Mouse (Mus musculus): ENCODE measurements around the gene 1700025B11Rik. TPM values are rescaled to one million over a fixed set of nuclear protein-coding genes. Genes with fewer than 3 reads are reported as not detected.

1700025B11Rik gene
- total RNA-seq (2014; fragmentation: Nextera tagmentation) (not detected in 2 replicates), total RNA-seq (2017) (not detected in 2 replicates), polyA plus RNA-seq (2012) (not detected in 2 replicates)

- no peaks in the 10 kb centered on the region for H3K36me3 ChIP-seq (replicated peaks)
- H3K4me3 ChIP-seq (ENCODE audit: low read depth, low read length) = no peak within 1 kb of the TSS
- no peaks in the 10 kb centered on the region for H3K4me1 ChIP-seq (ENCODE audit: insufficient read depth, low read depth, low read length)
- DNase-seq (ENCODE audit: low spot score) (no peak), ATAC-seq (ENCODE audit: extremely low read depth, insufficient number of reproducible peaks, low FRiP score, poor library complexity, severe bottlenecking) (no peak)
- no peaks in the 10 kb centered on the region for H3K9me3 ChIP-seq (replicated peaks)
- H3K27me3 ChIP-seq (ENCODE audit: insufficient read depth, low read length) = no peaks in the 10 kb centered on the region
- TF ChIP-seq POLR2AphosphoS5 (IDR thresholded peaks at IDR 0.05; ENCODE audit: insufficient replicate concordance, low read depth, low read length) (no peak), CTCF (IDR thresholded peaks at IDR 0.05; ENCODE audit: low read depth, low read length) (no peak), TAL1 (conservative IDR thresholded peaks at IDR 0.05; ENCODE audit: low read depth, low read length) (no peak), GATA2 (IDR thresholded peaks at IDR 0.05; ENCODE audit: borderline replicate concordance, low read depth, low read length) (no peak), GATA1 (IDR thresholded peaks at IDR 0.05; ENCODE audit: borderline replicate concordance, low read length) (no peak)
These were observed at the start of gene 1700025B11Rik for GRCm38 (mm10) chr15:77561792-77562191. 1700025B11Rik (minus strand) TSS chr15:77561892.

GRCm38 (mm10) chr15:77606069-77606468, 44.4 kb upstream of the 1700025B11Rik start:
- DNase-seq (ENCODE audit: low spot score) (no peak), ATAC-seq (ENCODE audit: extremely low read depth, insufficient number of reproducible peaks, low FRiP score, poor library complexity, severe bottlenecking) (no peak)
- H3K27me3 ChIP-seq (ENCODE audit: insufficient read depth, low read length) = no peaks in the 10 kb centered on the region
- no peak for TF ChIP-seq GATA2 (IDR thresholded peaks at IDR 0.05; ENCODE audit: borderline replicate concordance, low read depth, low read length)
- TF ChIP-seq POLR2AphosphoS5 (IDR thresholded peaks at IDR 0.05; ENCODE audit: insufficient replicate concordance, low read depth, low read length) = no peak
- TF ChIP-seq GATA1 (IDR thresholded peaks at IDR 0.05; ENCODE audit: borderline replicate concordance, low read length) = no peak
- TF ChIP-seq CTCF (IDR thresholded peaks at IDR 0.05; ENCODE audit: low read depth, low read length) = no peak
- TF ChIP-seq TAL1 (conservative IDR thresholded peaks at IDR 0.05; ENCODE audit: low read depth, low read length) = no peak
- H3K9me3 ChIP-seq (replicated peaks) = no peaks in the 10 kb centered on the region
- H3K36me3 ChIP-seq (replicated peaks) = no peaks in the 10 kb centered on the region
- H3K4me1 ChIP-seq (ENCODE audit: insufficient read depth, low read depth, low read length) = no peaks in the 10 kb centered on the region
- H3K4me3 ChIP-seq (ENCODE audit: low read depth, low read length) = no peak overlapping the region

- Histone ChIP-seq H3K36me3 (replicated peaks) (no peaks in the 10 kb centered on the region), H3K27me3 (ENCODE audit: insufficient read depth, low read length) (no peaks in the 10 kb centered on the region; the same call in 1 of the 2 replicates), H3K4me1 (ENCODE audit: insufficient read depth, low read depth, low read length) (no peaks in the 10 kb centered on the region), H3K4me3 (ENCODE audit: low read depth, low read length) (no peak within 1 kb of the TSS), H3K9me3 (replicated peaks) (no peaks in the 10 kb centered on the region)
- ATAC-seq (ENCODE audit: extremely low read depth, insufficient number of reproducible peaks, low FRiP score, poor library complexity, severe bottlenecking) (no peak), DNase-seq (ENCODE audit: low spot score) (no peak)
- TF ChIP-seq POLR2AphosphoS5 (IDR thresholded peaks at IDR 0.05; ENCODE audit: insufficient replicate concordance, low read depth, low read length) (no peak), GATA1 (IDR thresholded peaks at IDR 0.05; ENCODE audit: borderline replicate concordance, low read length) (no peak), CTCF (IDR thresholded peaks at IDR 0.05; ENCODE audit: low read depth, low read length) (no peak), GATA2 (IDR thresholded peaks at IDR 0.05; ENCODE audit: borderline replicate concordance, low read depth, low read length) (no peak), TAL1 (conservative IDR thresholded peaks at IDR 0.05; ENCODE audit: low read depth, low read length) (no peak)
These were observed 37.3 kb upstream of the 1700025B11Rik start, which contains the start of gene Gm36245 for GRCm38 (mm10) chr15:77598958-77599357. Gm36245 (plus strand) TSS chr15:77599258.

GRCm38 (mm10) chr15:77598429-77598828, 36.7 kb upstream of the 1700025B11Rik start:
- no peak overlapping the region for H3K4me3 ChIP-seq (ENCODE audit: low read depth, low read length)
- ATAC-seq (ENCODE audit: extremely low read depth, insufficient number of reproducible peaks, low FRiP score, poor library complexity, severe bottlenecking) = no peak
- no peaks in the 10 kb centered on the region for H3K9me3 ChIP-seq (replicated peaks)
- no peak for DNase-seq (ENCODE audit: low spot score)
- no peaks in the 10 kb centered on the region for H3K36me3 ChIP-seq (replicated peaks)
- no peaks in the 10 kb centered on the region for H3K4me1 ChIP-seq (ENCODE audit: insufficient read depth, low read depth, low read length)
- H3K27me3 ChIP-seq (ENCODE audit: insufficient read depth, low read length) = no peaks in the 10 kb centered on the region; the same call in 1 of the 2 replicates
- TF ChIP-seq CTCF (IDR thresholded peaks at IDR 0.05; ENCODE audit: low read depth, low read length) = no peak
- TF ChIP-seq GATA1 (IDR thresholded peaks at IDR 0.05; ENCODE audit: borderline replicate concordance, low read length) = no peak
- no peak for TF ChIP-seq GATA2 (IDR thresholded peaks at IDR 0.05; ENCODE audit: borderline replicate concordance, low read depth, low read length)
- no peak for TF ChIP-seq POLR2AphosphoS5 (IDR thresholded peaks at IDR 0.05; ENCODE audit: insufficient replicate concordance, low read depth, low read length)
- no peak for TF ChIP-seq TAL1 (conservative IDR thresholded peaks at IDR 0.05; ENCODE audit: low read depth, low read length)

- no peaks in the 10 kb centered on the region for H3K9me3 ChIP-seq (replicated peaks)
- H3K4me3 ChIP-seq (ENCODE audit: low read depth, low read length) = no peak within 1 kb of the TSS
- DNase-seq (ENCODE audit: low spot score) (no peak), ATAC-seq (ENCODE audit: extremely low read depth, insufficient number of reproducible peaks, low FRiP score, poor library complexity, severe bottlenecking) (no peak)
- no peaks in the 10 kb centered on the region for H3K4me1 ChIP-seq (ENCODE audit: insufficient read depth, low read depth, low read length)
- no peaks in the 10 kb centered on the region; the same call in 1 of the 2 replicates for H3K27me3 ChIP-seq (ENCODE audit: insufficient read depth, low read length)
- no peaks in the 10 kb centered on the region for H3K36me3 ChIP-seq (replicated peaks)
- no peak for TF ChIP-seq POLR2AphosphoS5 (IDR thresholded peaks at IDR 0.05; ENCODE audit: insufficient replicate concordance, low read depth, low read length)
- no peak for TF ChIP-seq TAL1 (conservative IDR thresholded peaks at IDR 0.05; ENCODE audit: low read depth, low read length)
- no peak for TF ChIP-seq GATA2 (IDR thresholded peaks at IDR 0.05; ENCODE audit: borderline replicate concordance, low read depth, low read length)
- no peak for TF ChIP-seq CTCF (IDR thresholded peaks at IDR 0.05; ENCODE audit: low read depth, low read length)
- TF ChIP-seq GATA1 (IDR thresholded peaks at IDR 0.05; ENCODE audit: borderline replicate concordance, low read length) = no peak
These were observed 34.3 kb upstream of the 1700025B11Rik start, which contains the start of gene Apol10b for GRCm38 (mm10) chr15:77595961-77596360. Apol10b (minus strand) TSS chr15:77596125.

- H3K27me3 ChIP-seq (ENCODE audit: insufficient read depth, low read length) = no peaks in the 10 kb centered on the region; the same call in 1 of the 2 replicates
- no peak for ATAC-seq (ENCODE audit: extremely low read depth, insufficient number of reproducible peaks, low FRiP score, poor library complexity, severe bottlenecking)
- H3K9me3 ChIP-seq (replicated peaks) = no peaks in the 10 kb centered on the region
- no peak for DNase-seq (ENCODE audit: low spot score)
- H3K36me3 ChIP-seq (replicated peaks) = no peaks in the 10 kb centered on the region
- TF ChIP-seq CTCF (IDR thresholded peaks at IDR 0.05; ENCODE audit: low read depth, low read length) (no peak), TAL1 (conservative IDR thresholded peaks at IDR 0.05; ENCODE audit: low read depth, low read length) (no peak), GATA1 (IDR thresholded peaks at IDR 0.05; ENCODE audit: borderline replicate concordance, low read length) (no peak), POLR2AphosphoS5 (IDR thresholded peaks at IDR 0.05; ENCODE audit: insufficient replicate concordance, low read depth, low read length) (no peak), GATA2 (IDR thresholded peaks at IDR 0.05; ENCODE audit: borderline replicate concordance, low read depth, low read length) (no peak)
- no peaks in the 10 kb centered on the region for H3K4me1 ChIP-seq (ENCODE audit: insufficient read depth, low read depth, low read length)
- no peak overlapping the region for H3K4me3 ChIP-seq (ENCODE audit: low read depth, low read length)
These were observed 31.9 kb upstream of the 1700025B11Rik start for GRCm38 (mm10) chr15:77593557-77593956.

Measured in G1E (cell line).